Mouse (Mus musculus) forebrain, embryonic 14.5 days (tissue): ENCODE data around the gene Spsb1. TPM values are rescaled to one million over a fixed set of nuclear protein-coding genes. Genes with fewer than 3 reads are reported as not detected.

ENCODE experiments used
- ATAC-seq: fragments of 200-750 bp; cut with Nextera tagmentation; 2 replicates; pipeline ENCODE4 v1.8.0; 2017; ENCODE audit warnings: mild to moderate bottlenecking, moderate library complexity
- DNase-seq: peaks from one replicate; pipeline ENCODE4 v3.0.0-alpha.2; 2015; ENCODE audit warnings: low spot score
- H3K27ac ChIP-seq: fragments of 300-500 bp; sonication (generic); 2 replicates; pipeline ENCODE4 v1.5.1; 2014; ENCODE audit warnings: low read depth, mild to moderate bottlenecking, control low read depth, low read length, moderate library complexity
- H3K27me3 ChIP-seq: fragments of 300-500 bp; sonication (generic); replicated peaks from 2 replicates; pipeline ENCODE4 v1.6.1; 2014; ENCODE audit warnings: low read length, control low read depth, mixed read lengths; ENCODE audit not compliant: control insufficient read depth, insufficient read depth
- H3K36me3 ChIP-seq: fragments of 300-500 bp; sonication (generic); 2 replicates; pipeline ENCODE4 v1.6.1; 2014; ENCODE audit warnings: low read length, control low read depth; ENCODE audit not compliant: control insufficient read depth, insufficient read depth
- H3K4me1 ChIP-seq: fragments of 300-500 bp; sonication (generic); 2 replicates; pipeline ENCODE4 v1.6.1; 2014; ENCODE audit warnings: antibody characterized with exemption, low read length, control low read depth; ENCODE audit not compliant: control insufficient read depth, insufficient read depth
- H3K4me2 ChIP-seq: fragments of 300-500 bp; sonication (generic); 2 replicates; pipeline ENCODE4 v1.6.1; 2014; ENCODE audit warnings: mild to moderate bottlenecking, control low read depth, low read length
- H3K4me3 ChIP-seq: fragments of 300-500 bp; sonication (generic); 2 replicates; pipeline ENCODE4 v1.5.1; 2014; ENCODE audit warnings: low read depth, low read length, control low read depth
- H3K9ac ChIP-seq: fragments of 300-500 bp; sonication (generic); 2 replicates; pipeline ENCODE4 v1.6.1; 2014; ENCODE audit warnings: mild to moderate bottlenecking, low read length, control low read depth, moderate library complexity
- H3K9me3 ChIP-seq: fragments of 300-500 bp; sonication (generic); replicated peaks from 2 replicates; pipeline ENCODE4 v1.6.1; 2016; ENCODE audit warnings: low read length, control low read depth, mixed read lengths; ENCODE audit not compliant: control insufficient read depth
- WGBS: fragments of 180-500 bp; shearing (Covaris S2); extraction: QIAGEN DNeasy Blood & Tissue Kit; methylation state at CpG from one replicate; pipeline ENCODE4 v1.1.7; 2014; 5-methylcytosine and 5-hydroxymethylcytosine counted together
- polyA plus RNA-seq: library from polyadenylated mRNA; unstranded; fragments of >200 nt; fragmentation: Nextera tagmentation; extraction: Ambion mirVana; gene quantifications from 2 replicates; pipeline ENCODE4 v1.2.1, GENCODE M21; 2014

Gene Spsb1
- polyA plus RNA-seq, 1 experiment from 2014 or later: 4.8 TPM

- Histone ChIP-seq H3K4me2 (no peak overlapping the region), H3K36me3 (no peaks in the 10 kb centered on the region), H3K27me3 (no peaks in the 10 kb centered on the region), H3K27ac (no peak overlapping the region), H3K4me3 (no peak overlapping the region), H3K4me1 (peaks cover 7% of the 10 kb centered on the region), H3K9ac (no peak overlapping the region), H3K9me3 (no peaks in the 10 kb centered on the region)
- ATAC-seq (no peak), DNase-seq (no peak)
- 79% methylated on average over 5 of the region's 5 CpGs for WGBS
Measured at GRCm38 (mm10) chr4:149880908-149881307, 73.9 kb downstream of the Spsb1 start.

GRCm38 (mm10) chr4:149879980-149880379 lies 74.9 kb downstream of the Spsb1 start:
- DNase-seq (no peak), ATAC-seq (no peak)
- 85% methylated on average over 11 of the region's 11 CpGs for WGBS
- Histone ChIP-seq H3K36me3 (no peaks in the 10 kb centered on the region), H3K4me1 (peaks cover 15% of the 10 kb centered on the region), H3K9me3 (no peaks in the 10 kb centered on the region), H3K9ac (no peak overlapping the region), H3K4me3 (no peak overlapping the region), H3K4me2 (no peak overlapping the region), H3K27ac (no peak overlapping the region), H3K27me3 (no peaks in the 10 kb centered on the region)

DNA sequence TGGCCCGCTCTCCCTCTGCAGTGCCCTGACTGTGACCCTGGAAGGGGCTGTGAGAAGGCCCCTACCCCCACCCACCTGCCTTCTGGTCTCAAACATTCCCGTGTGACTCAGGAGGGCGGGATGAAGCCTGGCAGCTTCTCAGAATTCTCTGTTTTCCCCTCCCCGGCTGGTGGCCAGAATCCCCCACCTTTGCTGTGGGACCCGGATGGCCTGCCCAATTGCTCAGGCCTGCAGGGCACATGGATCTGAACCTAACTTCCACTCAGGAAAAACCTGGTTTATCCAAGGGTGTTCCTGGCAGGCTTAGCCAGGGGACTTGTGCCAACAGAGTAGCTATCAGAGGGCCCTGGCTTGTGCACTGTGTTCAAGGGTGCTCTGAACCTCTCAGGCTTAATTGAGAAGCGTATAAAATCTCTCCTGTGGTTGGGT lies 76.8 kb downstream of the Spsb1 start:
- no peak overlapping the region for H3K9ac ChIP-seq
- no peaks in the 10 kb centered on the region for H3K27me3 ChIP-seq
- H3K4me3 ChIP-seq: no peak overlapping the region
- no peaks in the 10 kb centered on the region for H3K36me3 ChIP-seq
- H3K4me2 ChIP-seq: no peak overlapping the region
- ATAC-seq (no peak), DNase-seq (no peak)
- H3K9me3 ChIP-seq: no peaks in the 10 kb centered on the region
- no peak overlapping the region for H3K27ac ChIP-seq
- WGBS: 64% methylated on average over 6 of the region's 6 CpGs
- peaks cover 15% of the 10 kb centered on the region for H3K4me1 ChIP-seq

DNA sequence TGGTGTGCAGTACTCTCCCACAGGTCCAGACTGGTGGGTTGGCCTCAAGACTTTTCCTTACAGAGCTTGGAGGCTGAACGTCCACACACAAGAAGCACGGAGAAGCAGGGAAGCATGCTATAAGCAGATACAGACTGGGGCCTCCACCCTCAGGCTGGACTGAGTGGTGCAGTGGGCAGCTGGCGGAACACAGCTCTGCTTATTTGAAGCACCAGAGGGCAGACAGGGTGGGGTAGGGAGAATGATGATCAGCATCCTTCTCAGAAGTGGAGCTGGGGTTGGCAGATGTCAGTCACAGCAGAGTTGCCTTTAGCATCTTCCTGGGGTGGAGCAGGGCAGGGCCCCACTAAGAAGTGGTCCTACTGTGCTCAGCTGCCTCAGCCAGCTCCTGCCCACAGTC lies 77.6 kb downstream of the Spsb1 start:
- Histone ChIP-seq H3K4me3 (no peak overlapping the region), H3K4me2 (no peak overlapping the region), H3K4me1 (peaks cover 15% of the 10 kb centered on the region), H3K9ac (no peak overlapping the region), H3K36me3 (no peaks in the 10 kb centered on the region), H3K27me3 (no peaks in the 10 kb centered on the region), H3K27ac (no peak overlapping the region), H3K9me3 (no peaks in the 10 kb centered on the region)
- no peak for DNase-seq
- WGBS: 73% methylated on average over 3 of the region's 3 CpGs
- ATAC-seq: no peak

DNA sequence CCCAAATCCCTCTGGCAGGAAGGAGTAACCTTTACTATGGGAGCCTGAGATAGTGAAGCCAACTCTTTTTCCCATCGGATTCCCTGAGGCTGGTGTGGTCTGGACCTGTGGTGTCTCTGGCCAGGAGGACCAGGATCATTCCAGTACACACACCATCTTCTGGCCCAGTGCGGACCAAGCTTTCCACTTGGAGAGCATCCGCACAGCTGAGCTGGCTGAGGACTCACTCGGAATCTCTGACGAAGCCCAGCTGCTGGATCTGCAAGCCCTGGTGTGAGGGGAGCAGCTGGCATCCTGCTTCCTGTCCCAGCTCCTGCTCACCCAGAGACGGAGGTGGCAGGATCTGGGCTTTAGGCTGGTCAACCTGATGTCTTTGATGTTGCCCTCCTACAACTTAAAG lies 78.1 kb downstream of the Spsb1 start:
- no peak for ATAC-seq
- WGBS: 63% methylated on average over 6 of the region's 6 CpGs

DNA sequence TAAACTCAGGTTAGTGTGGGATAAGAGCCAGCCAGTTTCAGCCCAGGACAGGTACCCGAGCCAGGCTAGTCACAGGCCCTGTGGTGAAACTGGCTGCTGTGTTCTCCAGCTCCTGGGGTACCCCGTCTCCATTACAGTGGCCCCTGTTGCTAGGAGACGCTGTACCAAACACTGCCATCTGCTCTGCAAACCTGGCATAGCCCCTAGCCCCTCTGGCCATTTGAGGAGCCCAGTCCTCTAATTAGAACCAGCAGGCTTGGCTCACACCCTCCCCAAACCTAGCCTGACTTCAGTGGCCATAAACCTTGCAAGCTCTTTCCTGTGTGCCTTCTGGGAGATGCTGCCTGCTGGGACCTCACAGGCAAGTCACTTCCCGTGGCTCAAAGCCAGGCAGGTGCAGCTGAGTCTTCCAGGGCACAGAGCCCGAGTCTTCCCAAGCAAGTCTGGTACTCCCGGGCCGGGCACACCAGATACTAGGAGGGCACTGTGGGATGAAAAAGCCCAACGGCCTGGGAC lies 78.8 kb downstream of the Spsb1 start:
- peak; percentile 79 for DNase-seq
- no peaks in the 10 kb centered on the region for H3K27me3 ChIP-seq
- ATAC-seq: peak; percentile 90
- peaks cover 15% of the 10 kb centered on the region for H3K4me1 ChIP-seq
- H3K27ac ChIP-seq: peak overlapping the region; percentile 55; the same call in 1 of the 2 replicates
- H3K9ac ChIP-seq: no peak overlapping the region; the same call in 1 of the 2 replicates
- WGBS: 31% methylated on average over 8 of the region's 8 CpGs
- no peak overlapping the region for H3K4me2 ChIP-seq
- no peaks in the 10 kb centered on the region for H3K9me3 ChIP-seq
- no peaks in the 10 kb centered on the region for H3K36me3 ChIP-seq
- no peak overlapping the region for H3K4me3 ChIP-seq

More for the DNA sequence above, 78.1 kb downstream of the Spsb1 start:
- Histone ChIP-seq H3K4me1 (peaks cover 15% of the 10 kb centered on the region), H3K9ac (no peak overlapping the region), H3K27ac (no peak overlapping the region), H3K4me3 (no peak overlapping the region), H3K27me3 (no peaks in the 10 kb centered on the region), H3K36me3 (no peaks in the 10 kb centered on the region), H3K4me2 (no peak overlapping the region), H3K9me3 (no peaks in the 10 kb centered on the region)
- no peak for DNase-seq

DNA sequence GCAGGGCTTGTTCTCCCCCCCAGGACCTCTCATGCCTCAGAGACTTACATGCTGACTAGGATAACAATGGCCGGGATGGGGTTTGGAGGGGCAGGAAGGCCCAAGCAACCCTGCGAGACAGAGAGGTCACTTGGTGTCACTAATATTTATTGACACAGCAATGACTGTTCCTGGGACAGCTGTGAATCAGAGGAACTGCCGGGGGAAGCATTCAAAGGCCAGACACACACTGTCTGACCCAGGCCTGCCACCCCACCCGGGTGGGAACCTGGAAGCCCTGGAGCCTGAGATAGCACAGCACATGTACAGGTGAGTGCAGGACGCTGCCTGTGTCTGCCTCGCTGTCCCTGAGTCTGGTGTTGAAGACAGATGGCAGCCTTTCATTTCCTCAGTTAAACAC lies 79.5 kb downstream of the Spsb1 start:
- H3K9me3 ChIP-seq: no peaks in the 10 kb centered on the region
- no peak overlapping the region for H3K4me2 ChIP-seq
- H3K36me3 ChIP-seq: no peaks in the 10 kb centered on the region
- no peak overlapping the region for H3K4me3 ChIP-seq
- H3K27ac ChIP-seq: peak overlapping the region; percentile 55; the same call in 1 of the 2 replicates
- ATAC-seq (no peak), DNase-seq (no peak)
- no peak overlapping the region; the same call in 1 of the 2 replicates for H3K9ac ChIP-seq
- H3K27me3 ChIP-seq: no peaks in the 10 kb centered on the region
- WGBS: 58% methylated on average over 6 of the region's 6 CpGs
- peaks cover 15% of the 10 kb centered on the region for H3K4me1 ChIP-seq

DNA sequence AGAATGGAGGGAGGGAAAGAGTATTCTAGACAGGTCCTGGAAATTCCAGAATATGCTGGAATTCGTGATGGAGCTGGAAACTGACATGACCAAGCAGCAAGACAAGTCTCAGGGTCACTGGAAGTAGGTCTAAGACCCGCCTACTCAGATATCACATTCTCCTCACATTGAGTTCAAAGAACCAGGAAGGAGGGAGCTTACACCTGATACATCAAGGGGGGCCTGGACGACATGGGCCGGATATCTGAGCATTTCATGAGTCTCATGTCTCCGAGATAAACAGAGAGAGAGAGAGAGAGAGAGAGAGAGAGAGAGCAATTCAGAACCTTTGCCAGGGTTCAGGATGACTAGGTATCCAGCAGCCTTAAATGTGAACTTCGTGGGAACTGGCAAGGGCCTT lies 82.6 kb downstream of the Spsb1 start:
- Histone ChIP-seq H3K9ac (no peak overlapping the region), H3K36me3 (no peaks in the 10 kb centered on the region), H3K27me3 (no peaks in the 10 kb centered on the region), H3K27ac (no peak overlapping the region), H3K4me3 (no peak overlapping the region), H3K4me2 (no peak overlapping the region), H3K4me1 (peaks cover 15% of the 10 kb centered on the region), H3K9me3 (no peaks in the 10 kb centered on the region)
- ATAC-seq (no peak), DNase-seq (no peak)
- WGBS: 84% methylated on average over 6 of the region's 6 CpGs

GRCm38 (mm10) chr4:149871582-149871981 lies 83.3 kb downstream of the Spsb1 start:
- Histone ChIP-seq H3K36me3 (no peaks in the 10 kb centered on the region), H3K4me3 (no peak overlapping the region), H3K9ac (no peak overlapping the region), H3K27ac (no peak overlapping the region), H3K9me3 (no peaks in the 10 kb centered on the region), H3K4me1 (peaks cover 14% of the 10 kb centered on the region), H3K27me3 (no peaks in the 10 kb centered on the region), H3K4me2 (no peak overlapping the region)
- 85% methylated on average over 7 of the region's 7 CpGs for WGBS
- DNase-seq (no peak), ATAC-seq (no peak)
